Mouse (Mus musculus) B cell, adult 2 months (primary cell): Measurements from ENCODE around the gene Nat8f7.
"Not testable (repeated sequence)": the region's sequence is repeated elsewhere in the genome, so short reads cannot be mapped to it uniquely, and the experiment has no call there.

Experiments
- DNase-seq, 2 experiments: peaks; one replicate each; pipeline ENCODE4 v3.0.0; 2022

Nat8f7 gene

DNA sequence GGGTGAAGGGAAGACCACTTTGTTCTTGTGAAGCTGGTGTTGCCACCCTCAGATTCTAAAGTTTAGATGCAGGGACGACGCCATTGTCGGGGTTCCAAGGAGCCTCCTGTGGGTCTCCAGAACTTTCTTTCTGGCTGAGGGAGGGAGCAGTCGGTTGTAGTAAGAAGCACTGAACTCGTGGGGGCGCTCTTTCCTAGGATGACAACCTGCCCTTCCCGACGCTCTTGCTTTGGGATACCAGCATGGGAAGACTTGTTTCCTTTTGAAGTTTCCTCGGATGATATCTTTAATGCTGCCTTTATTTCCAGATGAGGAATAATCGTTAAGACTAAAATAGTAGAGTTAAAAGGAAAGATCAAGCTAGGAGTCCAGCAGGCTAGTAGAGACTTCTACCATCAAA, at the start of gene Nat8f7:
TSS of gene Nat8f7 (minus strand) at position 101 of the 400 bp plus-strand sequence.
- not testable (repeated sequence) for DNase-seq

DNA sequence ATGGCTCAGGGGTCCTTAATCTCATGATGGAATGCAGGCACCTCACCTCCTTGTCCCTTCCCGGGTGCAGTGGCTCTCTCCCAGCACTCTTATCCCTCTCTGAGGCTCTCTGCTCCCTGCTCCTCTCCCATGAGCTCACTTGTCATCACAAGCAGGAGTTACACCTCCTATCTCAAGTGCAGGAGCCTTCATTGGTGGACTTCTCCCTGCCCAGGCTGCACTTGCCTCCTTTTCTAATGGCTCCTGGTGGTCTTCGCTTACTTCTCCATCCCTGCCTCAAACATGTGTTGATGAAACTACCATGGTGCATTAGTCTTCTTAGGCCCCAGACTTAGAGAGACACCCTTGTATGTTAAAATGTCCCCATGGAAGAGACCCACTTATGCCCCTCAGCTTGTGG, 49.7 kb upstream of the Nat8f7 start:
- not testable (repeated sequence) for DNase-seq

DNA sequence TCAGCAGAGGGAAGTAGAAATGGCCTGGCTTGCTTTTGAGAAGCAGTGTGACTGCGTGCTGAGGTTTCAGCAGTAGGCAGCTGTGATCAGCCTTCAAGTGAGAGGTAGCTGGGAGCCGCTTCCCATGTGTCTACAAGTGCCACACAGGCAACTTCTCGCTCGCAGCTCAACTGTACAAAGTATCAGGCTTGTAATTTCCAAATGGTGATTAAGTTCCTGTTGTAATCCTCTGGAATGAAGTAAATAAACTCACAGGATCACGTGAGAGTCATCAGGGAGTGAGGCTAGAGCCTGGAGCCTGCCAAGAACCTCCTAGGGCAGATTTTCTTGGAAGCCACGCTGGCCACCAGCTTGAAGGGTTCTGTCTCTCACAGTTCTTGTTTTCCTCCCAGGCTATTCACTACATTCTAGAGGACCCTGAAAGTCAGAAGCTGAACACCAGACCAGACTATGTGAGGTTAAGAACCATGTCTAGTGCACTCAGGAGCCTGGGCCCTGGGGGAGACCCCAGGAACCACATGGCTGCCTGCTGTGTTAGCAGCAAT, 42.8 kb upstream of the Nat8f7 start:
- DNase-seq, result not testable (repeated sequence)

DNA sequence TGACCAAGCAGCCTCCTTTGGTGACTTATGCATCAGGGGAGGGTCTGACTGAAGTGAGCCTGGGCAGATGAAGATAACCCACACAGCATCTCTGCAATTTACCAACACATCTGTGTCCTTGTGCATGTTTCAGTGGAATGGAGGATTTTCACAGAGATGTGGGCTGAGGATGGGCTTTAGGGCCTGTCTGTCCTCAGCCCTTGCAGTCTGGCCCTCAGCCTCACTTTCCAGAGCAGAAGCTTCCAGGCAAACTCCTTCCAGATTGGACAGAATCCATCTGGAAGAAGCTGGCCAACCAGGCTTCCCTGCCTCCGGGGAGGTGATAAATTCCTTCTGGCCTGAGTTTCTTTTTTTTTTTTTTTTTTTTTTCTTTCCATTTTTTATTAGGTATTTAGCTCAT, 3.4 kb downstream of the Nat8f7 start:
- DNase-seq, result not testable (repeated sequence)

DNA sequence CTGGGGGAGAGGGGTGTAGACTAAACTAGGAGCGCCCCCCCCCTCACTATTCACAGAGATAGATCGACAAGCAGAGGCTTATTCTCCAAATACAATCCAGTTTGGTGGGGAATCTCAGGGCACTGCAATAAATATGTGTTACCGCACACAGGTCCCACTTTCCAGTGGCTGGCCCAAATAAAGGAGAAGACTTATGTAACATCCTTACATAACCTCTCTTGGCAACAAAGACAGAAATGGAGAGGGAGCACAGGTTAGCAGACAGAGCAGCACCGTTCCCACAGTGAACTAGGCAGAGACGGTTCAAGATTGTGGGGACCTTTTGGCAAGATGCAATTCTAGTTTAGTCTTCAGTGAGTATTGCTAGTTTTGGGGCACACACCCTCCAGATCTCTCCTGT, 3.8 kb downstream of the Nat8f7 start:
- not testable (repeated sequence) for DNase-seq

DNA sequence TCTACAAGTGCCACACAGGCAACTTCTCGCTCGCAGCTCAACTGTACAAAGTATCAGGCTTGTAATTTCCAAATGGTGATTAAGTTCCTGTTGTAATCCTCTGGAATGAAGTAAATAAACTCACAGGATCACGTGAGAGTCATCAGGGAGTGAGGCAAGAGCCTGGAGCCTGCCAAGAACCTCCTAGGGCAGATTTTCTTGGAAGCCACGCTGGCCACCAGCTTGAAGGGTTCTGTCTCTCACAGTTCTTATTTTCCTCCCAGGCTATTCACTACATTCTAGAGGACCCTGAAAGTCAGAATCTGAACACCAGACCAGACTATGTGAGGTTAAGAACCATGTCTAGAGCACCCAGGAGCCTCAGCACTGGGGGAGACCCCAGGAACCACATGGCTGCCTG, 11.1 kb downstream of the Nat8f7 start:
- not testable (repeated sequence) for DNase-seq
